Mouse (Mus musculus) cortical plate, adult 2 months (tissue): ENCODE measurements around the gene Cdk11b. TPM values are rescaled to one million over a fixed set of nuclear protein-coding genes. Genes with fewer than 3 reads are reported as not detected.

Experiments used
- H3K27ac ChIP-seq: fragments of 200-500 bp; 2 replicates; pipeline ENCODE4 v1.5.1; 2012; ENCODE audit warnings: low read length, control low read depth, inconsistent platforms; ENCODE audit not compliant: insufficient read depth
- H3K4me1 ChIP-seq: fragments of 200-500 bp; 2 replicates; pipeline ENCODE4 v1.6.1; 2011; ENCODE audit warnings: low read length; ENCODE audit not compliant: control insufficient read depth, insufficient read depth
- H3K4me3 ChIP-seq: fragments of 200-500 bp; 2 replicates; pipeline ENCODE4 v1.5.1; 2011; ENCODE audit warnings: mild to moderate bottlenecking, low read length, control low read depth; ENCODE audit not compliant: insufficient read depth
- CTCF ChIP-seq: fragments of 200-500 bp; IDR thresholded peaks from 2 replicates; pipeline ENCODE4 v1.5.1; 2011; ENCODE audit warnings: mild to moderate bottlenecking, control low read depth, low read length; ENCODE audit not compliant: insufficient read depth; ENCODE audit errors: extremely low read depth
- POLR2A ChIP-seq: fragments of 200-500 bp; IDR thresholded peaks from 2 replicates; pipeline ENCODE4 v1.6.1; 2011; ENCODE audit warnings: mild to moderate bottlenecking, low read length, control low read depth; ENCODE audit not compliant: insufficient read depth; ENCODE audit errors: extremely low read depth
- polyA plus RNA-seq: library from polyadenylated mRNA; depleted of rRNA; stranded (reverse); fragments of >200 nt; gene quantifications from 2 replicates; pipeline ENCODE4 v1.2.3, GENCODE M21; 2012

Gene Cdk11b
- polyA plus RNA-seq, 1 experiment: 48.2 TPM

DNA sequence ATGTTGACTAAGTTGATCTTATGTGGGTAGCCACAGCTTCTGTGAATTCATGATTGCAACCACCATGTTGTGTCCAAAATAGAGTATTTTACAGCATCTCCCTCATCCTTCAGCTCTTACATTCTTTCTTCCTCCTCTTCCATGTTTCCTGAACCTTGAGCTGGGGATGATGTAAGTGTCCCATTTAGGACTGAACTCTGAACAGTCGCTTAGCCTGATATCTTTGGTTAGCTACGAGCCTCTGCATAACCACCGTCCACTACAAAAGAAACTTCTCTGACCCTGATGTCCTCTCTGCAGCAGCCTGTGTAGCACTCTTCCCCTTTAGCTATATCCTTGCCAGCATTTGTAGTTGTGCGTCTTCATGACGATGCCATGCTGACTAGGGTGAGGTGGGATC lies 21.1 kb downstream of the Cdk11b start:
- Histone ChIP-seq H3K27ac (no peak overlapping the region), H3K4me1 (no peaks in the 10 kb centered on the region), H3K4me3 (no peak overlapping the region)
- TF ChIP-seq CTCF (no peak), POLR2A (no peak)

DNA sequence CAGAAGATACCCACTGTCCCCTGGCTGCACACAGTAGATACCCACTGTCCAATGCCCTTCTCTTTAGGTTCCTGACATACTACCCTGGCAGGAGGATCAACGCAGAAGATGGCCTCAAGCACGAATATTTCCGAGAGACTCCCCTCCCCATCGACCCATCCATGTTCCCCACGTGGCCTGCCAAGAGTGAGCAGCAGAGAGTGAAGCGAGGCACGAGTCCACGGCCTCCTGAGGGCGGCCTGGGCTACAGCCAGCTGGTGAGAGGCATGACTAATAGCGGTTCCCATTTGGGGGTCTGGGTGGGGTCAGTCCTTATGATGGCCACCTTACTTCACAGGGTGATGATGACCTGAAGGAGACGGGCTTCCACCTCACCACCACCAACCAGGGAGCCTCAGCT lies 24.7 kb downstream of the Cdk11b start:
- Histone ChIP-seq H3K27ac (no peak overlapping the region), H3K4me3 (no peak overlapping the region), H3K4me1 (no peaks in the 10 kb centered on the region)
- TF ChIP-seq CTCF (no peak), POLR2A (no peak)

DNA sequence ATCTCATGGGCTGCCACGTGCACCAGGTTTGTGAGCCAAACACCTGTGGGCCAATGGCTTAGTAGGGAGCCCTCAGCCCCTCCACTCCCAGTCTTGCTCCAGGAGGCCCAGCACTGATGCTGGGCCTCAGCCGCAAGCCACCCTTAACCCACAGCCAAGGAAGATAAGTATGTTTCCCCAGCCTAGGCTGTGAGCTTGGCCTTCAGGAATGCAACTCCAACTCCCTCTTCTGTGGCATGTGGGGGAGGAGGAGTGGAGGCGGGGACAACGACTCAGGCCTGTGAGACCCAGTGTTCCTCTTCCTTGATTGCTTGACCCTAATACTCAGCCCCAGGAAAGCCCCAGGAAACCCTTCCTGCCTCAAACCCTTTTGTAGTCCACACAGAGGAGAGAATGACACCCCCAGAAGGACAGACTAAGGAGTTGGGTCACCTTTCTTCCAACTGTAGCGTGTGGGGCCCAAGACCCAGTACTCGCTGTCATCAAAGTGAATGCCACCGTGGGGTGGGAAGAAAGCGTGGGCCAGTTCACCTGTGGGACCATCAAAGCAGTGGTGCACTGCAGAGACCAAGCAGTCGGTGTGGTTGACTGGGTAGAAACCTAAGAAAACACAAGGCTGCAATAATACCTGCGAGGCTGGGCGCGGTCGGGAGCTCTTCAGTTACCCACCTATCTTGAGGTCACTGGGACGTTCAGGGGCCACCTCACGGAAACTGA lies 27.1 kb downstream of the Cdk11b start:
- TF ChIP-seq CTCF (no peak), POLR2A (no peak)
- H3K4me3 ChIP-seq: no peak overlapping the region
- H3K4me1 ChIP-seq: no peaks in the 10 kb centered on the region
- H3K27ac ChIP-seq: no peak overlapping the region

DNA sequence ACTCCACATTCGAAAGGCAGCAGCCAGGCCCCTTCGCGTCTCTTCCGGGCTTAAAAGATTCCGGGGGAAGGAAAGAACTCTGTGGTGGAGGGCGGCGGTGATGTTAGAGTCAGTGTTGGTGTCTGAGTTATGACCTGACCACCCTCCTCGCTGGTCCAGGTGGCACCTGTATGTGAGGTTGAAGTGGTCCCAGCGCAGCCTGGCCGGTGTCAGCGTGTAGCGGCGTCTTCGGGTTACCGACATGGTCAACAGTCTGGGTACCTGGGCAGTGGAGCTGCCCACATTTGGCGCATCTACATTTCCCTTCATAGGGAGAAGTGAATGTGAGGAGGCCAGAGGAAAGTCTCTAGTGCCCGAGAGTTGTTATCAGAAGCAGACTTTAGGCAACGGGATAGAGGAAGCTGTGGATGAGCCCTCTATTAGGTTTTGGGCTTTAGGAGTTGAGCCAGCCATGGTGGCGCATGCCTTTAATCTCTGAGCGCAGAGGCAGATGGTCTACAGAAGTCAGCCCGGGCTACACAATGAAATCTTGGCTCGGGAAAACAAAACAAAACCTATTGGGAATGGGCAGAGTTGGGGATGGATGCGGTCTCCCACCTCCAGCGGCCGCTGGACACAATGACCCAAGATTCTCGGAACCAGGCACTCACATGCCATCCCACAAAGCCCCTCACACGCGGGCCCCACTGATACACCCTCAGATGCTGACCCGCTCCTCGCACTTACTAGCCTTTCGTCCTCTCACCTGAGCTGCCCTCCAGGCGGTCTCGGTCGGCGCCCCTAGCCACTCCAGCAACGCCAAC lies 27.8 kb downstream of the Cdk11b start:
- no peak for TF ChIP-seq CTCF
- no peak for TF ChIP-seq POLR2A
- no peak overlapping the region for H3K4me3 ChIP-seq
- no peaks in the 10 kb centered on the region for H3K4me1 ChIP-seq
- no peak overlapping the region for H3K27ac ChIP-seq

DNA sequence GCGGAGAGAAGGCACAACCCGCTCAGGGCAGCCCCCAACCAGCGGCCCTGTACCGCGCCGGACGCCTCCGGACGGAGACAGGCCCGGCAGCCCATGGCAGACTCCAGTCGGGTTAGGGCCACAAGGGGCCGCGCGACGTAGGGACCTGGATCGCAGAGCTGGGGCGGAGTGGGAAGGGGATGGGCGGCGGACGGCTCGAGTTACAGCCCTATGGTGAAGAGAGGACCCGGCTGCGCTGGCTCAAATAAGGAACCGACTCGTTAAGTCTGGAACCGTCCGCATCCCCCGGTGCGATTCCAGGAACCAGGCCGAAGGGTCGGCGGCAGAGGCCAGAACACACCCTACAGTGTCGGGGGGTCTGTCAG lies 28.4 kb downstream of the Cdk11b start, which contains the start of gene Mmp23:
Mmp23 (minus strand) TSS at position 299 of the 365 bp plus-strand sequence.
- no peaks in the 10 kb centered on the region for H3K4me1 ChIP-seq
- no peak for TF ChIP-seq CTCF
- no peak within 1 kb of the TSS for H3K27ac ChIP-seq
- H3K4me3 ChIP-seq: no peak within 1 kb of the TSS

DNA sequence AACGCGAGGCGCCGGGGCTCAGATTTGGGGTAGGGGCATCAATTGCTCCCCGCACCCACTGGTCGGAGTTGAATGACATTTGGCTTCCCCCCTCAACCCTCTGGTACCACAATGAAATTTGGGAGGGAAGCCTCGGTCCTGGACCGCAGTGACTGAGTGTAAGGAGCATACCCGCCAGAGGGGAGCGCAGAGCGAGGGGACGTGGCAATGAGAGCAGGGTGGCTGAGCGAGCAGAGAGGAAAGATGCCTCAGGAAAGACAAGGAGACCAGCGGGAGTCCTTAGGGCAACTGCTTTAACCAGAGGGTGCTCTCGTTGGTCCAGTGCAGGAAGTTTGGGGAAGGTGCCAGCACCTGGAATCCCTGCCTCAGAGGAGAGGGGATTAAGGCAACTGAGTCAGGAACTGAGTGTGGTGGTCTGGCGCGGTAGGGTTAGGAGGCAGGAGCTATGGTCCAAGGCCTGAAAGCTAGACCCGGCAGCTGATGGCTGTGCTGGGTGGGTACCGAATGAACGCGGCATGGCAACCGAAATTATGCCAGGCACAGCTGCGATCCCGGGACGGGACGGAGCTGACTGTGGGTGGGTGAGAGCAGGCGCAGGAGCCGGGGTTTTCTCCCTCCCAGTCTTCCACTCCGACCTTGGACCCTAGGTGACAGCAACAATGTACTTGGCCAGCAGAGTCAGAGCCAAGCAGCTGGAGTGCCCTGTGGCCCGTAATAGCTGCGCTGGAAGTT lies 29.0 kb downstream of the Cdk11b start:
- no peak overlapping the region for H3K27ac ChIP-seq
- TF ChIP-seq POLR2A: no peak
- no peak for TF ChIP-seq CTCF

DNA sequence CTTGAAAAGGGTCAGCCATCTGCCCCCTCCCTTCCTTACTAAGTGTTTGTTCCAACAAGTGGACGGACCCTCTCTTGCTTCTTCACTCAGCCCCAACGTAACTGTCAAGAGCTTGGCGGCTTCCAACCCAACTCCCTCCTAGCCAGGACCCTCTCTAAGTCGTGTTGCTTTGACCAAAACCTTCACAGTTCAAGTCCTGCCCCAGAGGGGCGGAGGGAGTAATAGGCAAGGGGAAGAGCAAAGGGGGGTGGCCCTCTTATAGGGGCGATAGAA lies 29.5 kb downstream of the Cdk11b start:
- no peaks in the 10 kb centered on the region for H3K4me1 ChIP-seq
- H3K27ac ChIP-seq: no peak overlapping the region
- H3K4me3 ChIP-seq: no peak overlapping the region
- TF ChIP-seq CTCF: no peak
- no peak for TF ChIP-seq POLR2A

More for the DNA sequence above, 29.0 kb downstream of the Cdk11b start:
- H3K4me1 ChIP-seq: no peaks in the 10 kb centered on the region
- H3K4me3 ChIP-seq: no peak overlapping the region

DNA sequence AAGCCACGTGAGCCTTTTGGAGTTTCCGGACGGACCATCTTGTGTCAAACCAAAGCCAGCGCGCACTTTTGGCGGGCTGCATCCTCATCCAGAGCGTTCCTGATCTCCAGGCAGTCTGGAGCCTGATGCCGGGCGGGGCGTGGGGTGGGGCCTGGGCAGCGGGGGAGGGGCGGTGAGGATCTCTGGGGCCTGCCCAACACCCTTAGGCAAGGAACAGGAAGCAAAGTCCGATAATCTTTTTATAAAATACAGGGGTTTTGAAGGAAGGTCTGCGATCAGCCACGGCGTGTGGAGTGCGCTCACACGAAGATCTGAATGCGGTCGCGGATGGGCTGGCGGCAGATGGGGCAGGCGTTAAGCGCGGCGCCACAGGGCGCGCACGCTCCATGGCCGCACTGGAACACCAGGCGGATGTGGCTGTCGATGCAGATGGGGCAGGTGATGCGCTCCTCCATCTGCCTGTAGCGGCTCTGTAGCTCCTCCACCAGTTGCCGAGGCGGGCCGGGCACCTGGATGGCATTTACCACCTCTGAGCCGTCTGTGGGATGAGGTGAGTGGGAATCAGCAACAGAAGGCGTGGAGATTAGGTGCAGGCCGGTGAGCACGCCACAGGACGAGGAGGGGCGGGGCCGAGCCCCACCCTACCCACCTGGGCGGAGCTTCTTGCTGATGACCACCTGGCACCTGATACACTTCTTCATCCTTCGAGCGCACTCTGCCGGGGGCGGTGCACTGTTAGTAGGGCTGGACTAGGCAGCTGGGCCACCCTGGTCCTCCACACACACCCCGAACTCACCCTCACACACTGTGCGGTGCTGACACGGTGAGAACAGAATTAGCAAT lies 30.0 kb downstream of the Cdk11b start:
- Histone ChIP-seq H3K27ac (no peak overlapping the region), H3K4me3 (no peak overlapping the region), H3K4me1 (no peaks in the 10 kb centered on the region)
- no peak for TF ChIP-seq CTCF
- TF ChIP-seq POLR2A: no peak

DNA sequence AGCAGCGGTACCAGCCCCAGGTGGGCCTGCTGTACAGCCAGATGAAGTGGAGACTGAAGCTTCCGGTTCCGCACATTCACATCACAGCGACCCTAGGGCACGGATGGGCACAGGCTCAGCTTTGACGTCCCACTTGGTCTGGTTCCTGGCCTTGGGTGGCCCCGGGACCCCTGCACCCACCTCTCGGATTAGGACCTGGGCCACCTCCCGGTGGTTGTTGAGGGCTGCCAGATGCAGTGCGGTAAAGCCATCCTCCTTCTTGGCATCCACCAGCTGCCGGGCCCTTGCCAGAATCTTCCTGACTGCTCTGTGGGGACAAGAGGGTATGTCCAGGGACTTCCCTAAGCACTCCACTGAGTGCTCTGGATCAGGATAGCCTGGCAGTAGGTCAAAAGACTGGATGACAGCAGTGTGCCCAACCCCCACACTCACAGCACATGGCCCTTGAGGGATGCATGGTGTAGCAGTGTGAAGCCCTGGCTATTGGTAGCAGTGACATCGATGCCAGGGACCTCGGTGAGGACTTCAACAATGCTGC lies 31.6 kb downstream of the Cdk11b start:
- H3K4me1 ChIP-seq: no peaks in the 10 kb centered on the region
- no peak overlapping the region for H3K27ac ChIP-seq
- TF ChIP-seq CTCF (no peak), POLR2A (no peak)
- no peak overlapping the region for H3K4me3 ChIP-seq
